Mouse (Mus musculus) kidney, adult 9 months (tissue): ENCODE measurements at regions not wholly inside any gene's neighbourhood (a gene's known extent, or its start where the extent isn't known, plus 50 kb on each side); places are given as distances from the start of the nearest gene placed in this dataset.

Experiments used
- DNase-seq: peaks from one replicate; pipeline ENCODE4 v3.0.0; 2022

DNA sequence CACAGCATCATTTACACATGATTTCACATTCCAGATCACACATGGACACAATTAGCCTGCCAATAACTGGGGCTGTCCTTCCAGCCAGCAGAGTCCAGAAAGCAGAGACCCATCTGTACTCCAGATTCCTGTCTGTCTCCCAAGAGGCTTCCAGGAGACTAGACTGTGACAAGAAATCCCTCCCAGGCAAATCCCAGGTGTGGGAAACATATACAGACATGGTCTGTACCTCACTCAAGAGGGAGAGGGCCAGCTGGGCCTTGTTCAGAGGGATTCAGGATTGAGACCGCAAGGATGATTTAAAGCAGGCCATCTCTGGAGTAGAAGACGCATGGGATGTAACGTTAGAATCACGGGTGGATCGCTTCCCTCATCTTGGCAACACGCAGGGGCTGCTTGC is 182.7 kb upstream of the Prr30 start:
- no peak for DNase-seq

DNA sequence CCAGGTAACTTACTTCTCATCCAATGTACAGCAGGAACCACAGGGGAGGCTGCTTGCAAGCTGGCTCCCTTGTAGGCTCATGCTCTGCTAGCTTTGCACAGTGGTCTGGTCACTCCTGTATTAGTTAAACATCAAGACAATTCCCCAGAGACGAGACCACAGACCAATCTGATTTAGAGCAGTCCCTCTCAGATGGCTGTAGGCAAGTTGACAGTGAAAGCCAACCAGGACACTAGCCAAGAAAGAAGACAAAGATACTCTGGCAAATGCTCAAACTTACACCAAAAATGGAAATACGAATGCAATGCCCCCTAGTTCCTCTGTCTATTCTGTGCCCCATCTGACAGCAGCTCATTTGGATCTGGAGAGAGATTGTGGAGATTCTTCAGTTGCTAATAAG is 181.8 kb upstream of the Prr30 start:
- no peak for DNase-seq

DNA sequence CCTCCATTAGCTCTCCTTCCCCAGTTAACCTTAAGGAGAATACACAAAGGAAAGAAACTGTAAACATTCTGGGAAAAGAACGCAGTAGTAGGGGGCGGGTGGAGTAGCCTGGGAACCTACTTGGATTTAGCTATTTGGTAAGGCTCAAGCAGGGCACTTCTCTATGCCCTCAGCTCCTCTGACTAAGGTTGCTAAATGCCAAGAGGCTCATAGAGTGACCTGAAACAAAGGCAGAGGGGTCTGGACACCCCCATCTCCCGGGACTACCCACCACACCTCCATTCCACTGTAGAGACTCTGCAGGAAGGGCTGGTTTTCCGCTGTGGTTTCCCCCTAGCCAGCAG is 179.5 kb upstream of the Prr30 start:
- no peak for DNase-seq

- peak; percentile 47 for DNase-seq
Observed at GRCm38 (mm10) chr14:101378965-101379662, 179.0 kb upstream of the Prr30 start.

DNA sequence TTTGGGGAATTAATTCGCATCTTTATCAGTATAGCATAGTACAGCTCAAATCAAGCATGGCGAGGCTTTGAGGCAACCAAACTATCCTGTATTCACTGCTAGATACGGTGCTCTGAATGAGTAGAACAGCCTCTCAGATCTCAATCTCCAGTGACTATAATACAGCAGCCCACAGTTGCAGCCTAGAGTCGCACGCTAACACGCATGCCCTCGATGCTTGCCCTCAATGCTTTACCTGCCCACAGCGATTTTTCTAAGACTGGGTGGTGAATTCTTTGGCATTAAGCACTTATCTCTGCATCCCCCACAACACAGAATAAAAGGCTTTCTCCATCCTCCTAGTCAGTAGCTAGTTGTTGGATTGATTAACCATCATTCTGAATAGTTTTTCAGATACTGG is 178.4 kb upstream of the Prr30 start:
- no peak for DNase-seq

DNA sequence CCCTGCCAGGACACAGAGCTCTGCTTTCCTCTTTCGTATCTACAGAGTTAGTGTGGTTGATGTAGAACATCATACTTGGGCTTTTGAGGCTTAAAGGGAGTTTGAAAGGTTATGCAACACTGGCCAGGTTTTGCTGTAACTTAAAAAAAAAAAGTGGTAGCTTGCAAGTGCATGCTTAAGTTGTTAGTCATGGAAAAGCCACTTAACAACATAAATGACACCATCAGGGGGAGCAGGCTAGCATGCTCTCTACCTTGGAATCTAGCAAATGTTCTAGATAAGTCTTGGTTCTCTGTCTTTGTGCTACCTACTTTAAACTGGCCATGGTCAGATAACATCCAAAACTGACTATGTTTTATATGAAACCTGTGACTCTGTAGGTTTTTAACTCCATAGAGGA is 176.6 kb upstream of the Prr30 start:
- no peak for DNase-seq

- no peak for DNase-seq
Observed at GRCm38 (mm10) chr14:101375833-101376232, 175.7 kb upstream of the Prr30 start.

DNA sequence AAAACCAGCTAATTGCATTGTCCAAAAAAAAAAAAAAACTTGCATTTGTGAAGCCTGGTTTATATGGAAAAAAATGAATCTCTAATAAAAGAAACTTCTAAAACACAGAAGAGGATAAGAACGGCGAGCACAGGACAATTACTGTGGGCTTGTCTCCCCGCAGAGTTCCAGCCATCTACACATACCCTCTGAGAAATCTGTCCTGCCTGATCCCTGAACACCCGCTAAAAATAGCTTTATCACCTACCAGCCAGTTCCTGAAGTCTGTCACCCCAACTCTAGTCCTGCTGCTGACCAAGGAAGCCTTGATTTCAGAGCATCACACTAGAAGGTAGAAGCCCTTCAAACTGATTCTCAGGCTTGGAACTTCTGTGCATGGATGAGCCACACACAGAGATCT is 173.7 kb upstream of the Prr30 start:
- DNase-seq, result no peak

GRCm38 (mm10) chr14:101359860-101360259 is 159.7 kb upstream of the Prr30 start:
- DNase-seq, result no peak

DNA sequence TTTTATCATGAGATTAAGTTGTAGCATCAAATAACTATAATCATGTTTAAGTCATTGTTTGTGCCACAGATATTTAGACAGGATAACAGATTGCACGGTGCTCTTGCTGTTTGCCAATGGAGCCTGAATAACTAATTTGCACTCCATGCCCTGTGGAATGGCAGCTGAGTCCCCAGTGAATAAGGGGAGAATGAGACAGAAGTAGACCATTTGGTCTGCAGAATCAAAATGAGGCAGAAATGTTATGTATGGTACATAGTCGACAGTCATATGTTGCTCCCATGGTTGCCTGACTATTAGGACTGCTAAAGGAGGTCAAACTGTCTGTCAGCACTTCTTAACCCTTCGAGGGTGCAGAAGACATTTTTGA is 152.9 kb upstream of the Prr30 start:
- DNase-seq, result no peak

GRCm38 (mm10) chr14:101352046-101353008 is 152.2 kb upstream of the Prr30 start:
- no peak for DNase-seq

- DNase-seq, result no peak
Observed at GRCm38 (mm10) chr14:101340331-101340730, 140.2 kb upstream of the Prr30 start.

DNA sequence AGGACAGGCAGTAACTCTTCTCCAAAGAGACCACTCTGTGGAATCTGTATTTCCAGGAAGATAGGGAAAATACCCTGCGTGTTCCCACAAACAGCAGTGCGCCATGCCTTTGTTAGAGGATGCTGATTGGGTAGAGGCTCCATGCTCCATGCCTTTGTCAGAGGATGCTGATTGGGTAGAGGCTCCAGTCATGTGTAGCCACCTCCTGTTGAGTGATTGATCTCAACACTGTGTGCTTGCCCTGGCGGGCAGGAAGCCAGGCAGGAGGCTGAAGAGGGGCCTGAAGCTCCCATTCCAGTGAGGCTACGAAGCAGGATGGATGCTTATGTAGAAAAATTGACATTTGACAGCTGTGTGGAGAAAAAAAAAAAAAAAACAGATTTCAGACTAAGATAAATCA is 131.9 kb upstream of the Prr30 start:
- no peak for DNase-seq

DNA sequence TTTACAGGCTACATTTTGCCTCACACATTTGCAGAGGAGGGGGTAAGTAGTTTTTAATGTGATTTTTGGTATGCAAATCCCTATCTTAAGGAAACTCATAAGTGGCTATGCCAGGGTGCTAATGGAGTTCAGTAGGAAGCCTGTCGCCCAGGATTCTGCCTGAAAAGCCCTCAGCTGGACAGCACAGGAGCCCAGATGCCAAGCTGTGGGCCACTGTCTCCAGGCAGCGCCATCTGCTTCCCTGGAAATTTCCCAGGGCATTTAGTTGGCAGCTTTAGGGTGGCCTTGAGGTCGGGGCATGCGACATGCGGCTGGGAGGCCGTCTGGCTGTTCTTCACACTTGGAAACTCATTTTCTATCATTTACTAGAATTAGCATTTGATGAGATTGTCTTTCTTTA is 127.3 kb upstream of the Prr30 start:
- no peak for DNase-seq

- no peak for DNase-seq
Observed at GRCm38 (mm10) chr14:101326477-101326941, 126.4 kb upstream of the Prr30 start.

GRCm38 (mm10) chr14:101323361-101323760 is 123.2 kb upstream of the Prr30 start:
- DNase-seq, result no peak

DNA sequence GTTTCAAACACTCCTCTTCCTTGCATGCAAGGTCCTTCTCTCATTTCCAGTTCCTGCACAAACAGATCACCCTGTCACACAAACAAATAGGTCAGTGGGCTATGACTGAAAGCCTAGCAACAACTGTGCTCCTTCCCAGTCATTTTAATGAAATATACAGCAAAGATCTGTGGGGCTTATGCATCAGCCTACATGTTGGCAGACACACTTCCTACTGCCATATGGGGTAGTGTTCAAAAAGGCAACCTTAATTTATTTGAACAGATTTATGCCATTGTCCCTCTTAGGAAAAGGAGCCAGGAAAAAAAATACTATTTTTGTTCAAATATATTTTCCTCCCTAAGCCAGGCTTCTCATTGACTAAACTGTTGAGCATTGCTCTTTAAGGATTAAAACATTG is 107.8 kb upstream of the Prr30 start:
- no peak for DNase-seq

DNA sequence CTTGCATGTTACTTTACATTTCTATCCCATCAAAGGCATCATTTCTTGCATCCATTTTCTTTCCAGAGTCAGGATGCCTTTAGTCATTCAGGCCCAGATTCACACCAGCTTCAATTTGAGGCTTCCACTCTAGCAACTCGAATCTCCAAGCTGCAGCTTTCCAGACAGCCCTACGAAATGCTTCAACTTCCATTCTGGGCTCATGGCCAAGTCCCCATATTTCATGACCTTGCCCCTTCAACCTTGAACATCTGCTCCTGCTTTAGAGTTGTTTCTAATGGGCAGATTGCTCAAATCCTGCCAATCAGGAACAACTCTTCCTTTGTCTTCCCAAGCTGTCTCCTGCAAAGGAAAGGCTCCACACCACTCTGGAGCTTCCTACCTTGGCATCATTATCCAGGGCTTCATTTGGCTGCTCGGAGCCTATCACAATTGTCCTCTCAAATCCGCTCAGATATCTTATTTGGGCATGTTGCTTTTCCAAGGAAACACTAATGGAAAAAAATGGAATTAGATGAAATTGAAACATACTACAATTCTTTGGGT is 104.4 kb upstream of the Prr30 start:
- DNase-seq, result no peak

GRCm38 (mm10) chr14:101297841-101298240 is 97.7 kb upstream of the Prr30 start:
- DNase-seq, result no peak

DNA sequence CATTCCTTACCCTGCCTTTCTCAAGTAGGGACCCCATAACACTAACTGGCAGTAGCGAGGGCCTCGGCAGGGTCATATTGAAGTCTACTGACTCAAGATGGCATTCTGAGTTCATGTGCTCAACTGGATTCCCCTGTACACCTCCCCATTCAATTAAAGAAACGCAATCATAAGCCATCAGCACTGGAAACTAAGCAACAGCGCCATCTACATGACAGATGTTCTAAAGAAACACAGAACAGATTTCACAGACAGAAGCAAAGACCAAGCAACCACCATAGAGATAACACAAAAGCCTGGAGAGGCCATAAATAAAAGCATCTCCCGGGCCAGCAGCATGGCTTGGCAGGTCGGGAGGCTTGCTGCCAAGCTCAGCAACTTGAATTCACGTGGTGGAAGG is 94.6 kb upstream of the Prr30 start:
- peak; percentile 17 for DNase-seq

DNA sequence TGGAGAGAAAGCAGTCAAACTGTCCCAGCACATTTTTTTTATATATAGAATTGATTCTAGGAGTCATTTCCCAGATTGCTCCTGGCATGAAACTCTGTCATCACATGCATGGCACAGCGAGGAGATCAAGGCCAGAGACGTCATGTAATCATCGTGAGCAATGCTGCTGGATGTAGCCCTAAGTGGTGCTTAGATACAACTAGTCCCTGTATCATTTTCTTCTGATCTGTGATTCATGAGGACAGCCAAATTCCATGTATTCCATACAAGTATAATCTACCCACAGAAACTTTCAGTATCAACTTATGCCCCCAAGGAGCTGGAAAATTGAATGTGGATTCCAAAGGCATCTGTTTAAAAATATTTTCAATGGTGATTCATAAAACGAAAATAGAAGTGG is 87.6 kb upstream of the Prr30 start:
- DNase-seq, result no peak

- DNase-seq, result no peak
Observed at GRCm38 (mm10) chr14:101269048-101269789, 69.1 kb upstream of the Prr30 start.

- DNase-seq, result no peak
Observed at GRCm38 (mm10) chr14:101267536-101267935, 67.4 kb upstream of the Prr30 start.
